Mouse (Mus musculus) midbrain, embryonic 14.5 days (tissue): ENCODE data around the gene Trappc3. TPM values are rescaled to one million over a fixed set of nuclear protein-coding genes. Genes with fewer than 3 reads are reported as not detected.

Experiments used
- ATAC-seq: fragments of 200-750 bp; cut with Nextera tagmentation; 2 replicates; pipeline ENCODE4 v1.8.0; 2017; ENCODE audit warnings: moderate number of reproducible peaks, moderate library complexity; ENCODE audit not compliant: low FRiP score, low TSS enrichment
- DNase-seq: peaks from one replicate; pipeline ENCODE4 v3.0.0-alpha.2; 2015
- H3K27ac ChIP-seq: fragments of 300-500 bp; sonication (generic); replicated peaks from 2 replicates; pipeline ENCODE4 v1.5.1; 2014; ENCODE audit warnings: mild to moderate bottlenecking, low read depth, low read length, moderate library complexity
- H3K27me3 ChIP-seq: fragments of 300-500 bp; sonication (generic); 2 replicates; pipeline ENCODE4 v1.6.1; 2014; ENCODE audit warnings: low read length, control low read depth, mixed read lengths; ENCODE audit not compliant: control insufficient read depth, insufficient read depth
- H3K36me3 ChIP-seq: fragments of 300-500 bp; sonication (generic); 2 replicates; pipeline ENCODE4 v1.6.1; 2014; ENCODE audit warnings: low read length, control low read depth; ENCODE audit not compliant: control insufficient read depth, insufficient read depth
- H3K4me1 ChIP-seq: fragments of 300-500 bp; sonication (generic); 2 replicates; pipeline ENCODE4 v1.6.1; 2014; ENCODE audit warnings: mild to moderate bottlenecking, antibody characterized with exemption, low read length, control low read depth; ENCODE audit not compliant: control insufficient read depth, insufficient read depth
- H3K4me2 ChIP-seq: fragments of 300-500 bp; sonication (generic); 2 replicates; pipeline ENCODE4 v1.6.1; 2014; ENCODE audit warnings: mild to moderate bottlenecking, low read length, moderate library complexity
- H3K4me3 ChIP-seq: fragments of 300-500 bp; sonication (generic); replicated peaks from 2 replicates; pipeline ENCODE4 v1.5.1; 2014; ENCODE audit warnings: low read depth, low read length
- H3K9ac ChIP-seq: fragments of 300-500 bp; sonication (generic); replicated peaks from 2 replicates; pipeline ENCODE4 v1.6.1; 2014; ENCODE audit warnings: mild to moderate bottlenecking, low read length, moderate library complexity
- H3K9me3 ChIP-seq: fragments of 300-500 bp; sonication (generic); 2 replicates; pipeline ENCODE4 v1.6.1; 2016; ENCODE audit warnings: low read length, control low read depth, mixed read lengths; ENCODE audit not compliant: control insufficient read depth
- WGBS: fragments of 180-500 bp; shearing (Covaris S2); extraction: QIAGEN DNeasy Blood & Tissue Kit; methylation state at CpG from one replicate; pipeline ENCODE4 v1.1.7; 2014; 5-methylcytosine and 5-hydroxymethylcytosine counted together
- polyA plus RNA-seq: library from polyadenylated mRNA; unstranded; fragments of >200 nt; fragmentation: Nextera tagmentation; extraction: Ambion mirVana; gene quantifications from 2 replicates; pipeline ENCODE4 v1.2.1, GENCODE M21; 2014

Gene Trappc3
- polyA plus RNA-seq, 1 experiment from 2014 or later = 37.1 TPM

DNA sequence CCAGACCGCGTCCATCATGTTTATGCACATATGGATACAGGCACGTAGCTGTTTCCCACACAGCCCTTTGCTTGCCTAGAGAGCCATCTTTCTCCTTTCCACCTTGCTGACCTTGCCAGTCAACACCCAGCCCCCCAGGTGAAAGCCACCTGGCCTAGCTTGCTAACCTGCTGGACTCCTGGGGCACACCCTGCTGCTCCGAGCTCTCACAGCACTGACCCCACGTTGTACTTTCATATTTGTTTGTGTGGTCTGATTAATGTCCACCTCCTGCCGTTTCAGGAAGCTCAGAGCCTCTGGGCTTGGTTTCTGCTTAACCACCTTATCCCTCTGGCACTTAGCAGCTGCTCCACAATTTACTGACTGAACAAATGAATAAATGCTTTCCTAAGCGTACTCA lies 32.2 kb upstream of the Trappc3 start:
- Histone ChIP-seq H3K4me3 (no peak overlapping the region), H3K4me2 (no peak overlapping the region), H3K9ac (no peak overlapping the region), H3K36me3 (peaks cover 52% of the 10 kb centered on the region), H3K9me3 (no peaks in the 10 kb centered on the region), H3K27ac (no peak overlapping the region), H3K4me1 (peaks cover 4% of the 10 kb centered on the region; the same call in 1 of the 2 replicates), H3K27me3 (no peaks in the 10 kb centered on the region)
- ATAC-seq = no peak
- 72% methylated on average over 7 of the region's 7 CpGs for WGBS
- DNase-seq = no peak

GRCm38 (mm10) chr4:126233676-126234308 lies 28.3 kb upstream of the Trappc3 start:
- no peaks in the 10 kb centered on the region for H3K9me3 ChIP-seq
- H3K27ac ChIP-seq = no peak overlapping the region
- H3K27me3 ChIP-seq = no peaks in the 10 kb centered on the region
- H3K4me3 ChIP-seq = no peak overlapping the region
- H3K36me3 ChIP-seq = peaks cover 91% of the 10 kb centered on the region
- WGBS = 92% methylated on average over 29 of the region's 29 CpGs
- H3K4me1 ChIP-seq = no peaks in the 10 kb centered on the region
- DNase-seq (no peak), ATAC-seq (no peak)
- H3K9ac ChIP-seq = no peak overlapping the region
- H3K4me2 ChIP-seq = no peak overlapping the region

DNA sequence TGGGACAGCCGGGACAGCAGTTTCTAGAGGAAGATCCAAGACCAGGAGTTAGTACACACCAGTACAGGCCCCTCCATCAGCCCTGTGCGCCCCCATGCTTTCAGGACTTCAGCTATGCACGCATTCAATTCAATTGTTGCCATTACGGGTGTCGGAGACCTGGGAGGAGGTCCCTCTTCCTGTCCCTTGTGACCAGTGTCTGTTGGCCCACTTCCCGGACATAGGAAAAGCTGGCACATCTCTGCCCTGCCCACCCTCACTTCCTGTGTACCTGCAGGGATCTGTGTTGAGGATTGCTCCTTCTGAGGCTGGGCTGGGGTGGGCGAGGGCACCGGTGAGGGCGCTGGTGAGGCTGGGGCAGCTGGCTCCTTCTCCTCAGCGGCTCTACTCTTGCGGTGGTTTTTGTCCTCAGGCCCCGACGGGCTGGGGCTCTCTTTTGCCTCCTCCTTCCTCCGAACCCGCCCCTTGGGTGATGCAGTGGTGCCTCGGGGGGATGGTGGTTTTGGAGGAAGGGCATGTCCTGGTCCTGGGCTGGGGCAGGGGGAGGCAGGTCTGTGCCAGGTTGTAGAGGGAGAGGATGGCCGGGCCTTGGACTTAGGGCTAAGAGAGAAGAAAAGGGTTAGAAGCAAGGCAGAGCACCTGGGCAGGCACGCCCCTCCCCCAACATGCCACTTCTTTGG lies 27.5 kb upstream of the Trappc3 start:
- no peaks in the 10 kb centered on the region for H3K9me3 ChIP-seq
- 87% methylated on average over 18 of the region's 18 CpGs for WGBS
- H3K27me3 ChIP-seq = no peaks in the 10 kb centered on the region
- H3K9ac ChIP-seq = no peak overlapping the region
- no peak overlapping the region for H3K27ac ChIP-seq
- DNase-seq (no peak), ATAC-seq (no peak)
- H3K4me3 ChIP-seq = no peak overlapping the region
- H3K4me2 ChIP-seq = no peak overlapping the region
- no peaks in the 10 kb centered on the region for H3K4me1 ChIP-seq
- peaks cover 99% of the 10 kb centered on the region for H3K36me3 ChIP-seq

DNA sequence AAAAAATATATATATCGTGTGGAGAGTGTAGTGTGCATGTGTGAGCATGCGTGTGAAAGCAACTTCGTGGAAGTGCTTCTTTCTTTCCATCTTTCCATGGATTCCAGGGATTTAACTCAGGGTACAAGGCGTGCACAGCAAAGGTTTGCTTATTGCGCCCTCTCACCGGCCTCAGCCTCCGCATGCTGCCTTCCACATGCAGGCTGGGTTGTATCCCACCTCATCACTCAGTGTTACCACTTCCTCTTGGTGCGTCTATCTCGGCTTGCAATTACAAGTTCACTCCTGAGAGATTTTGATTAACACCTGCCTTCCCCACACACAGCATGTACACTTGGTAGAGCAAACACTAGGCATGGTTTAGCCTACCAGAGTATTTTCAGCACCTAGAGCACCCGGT lies 26.9 kb upstream of the Trappc3 start:
- no peaks in the 10 kb centered on the region for H3K9me3 ChIP-seq
- no peak overlapping the region for H3K4me2 ChIP-seq
- H3K9ac ChIP-seq = no peak overlapping the region
- H3K4me1 ChIP-seq = no peaks in the 10 kb centered on the region
- peaks cover 100% of the 10 kb centered on the region for H3K36me3 ChIP-seq
- no peak overlapping the region for H3K4me3 ChIP-seq
- WGBS = 95% methylated on average over 10 of the region's 10 CpGs
- no peak for DNase-seq
- ATAC-seq = no peak
- H3K27ac ChIP-seq = no peak overlapping the region
- no peaks in the 10 kb centered on the region for H3K27me3 ChIP-seq

DNA sequence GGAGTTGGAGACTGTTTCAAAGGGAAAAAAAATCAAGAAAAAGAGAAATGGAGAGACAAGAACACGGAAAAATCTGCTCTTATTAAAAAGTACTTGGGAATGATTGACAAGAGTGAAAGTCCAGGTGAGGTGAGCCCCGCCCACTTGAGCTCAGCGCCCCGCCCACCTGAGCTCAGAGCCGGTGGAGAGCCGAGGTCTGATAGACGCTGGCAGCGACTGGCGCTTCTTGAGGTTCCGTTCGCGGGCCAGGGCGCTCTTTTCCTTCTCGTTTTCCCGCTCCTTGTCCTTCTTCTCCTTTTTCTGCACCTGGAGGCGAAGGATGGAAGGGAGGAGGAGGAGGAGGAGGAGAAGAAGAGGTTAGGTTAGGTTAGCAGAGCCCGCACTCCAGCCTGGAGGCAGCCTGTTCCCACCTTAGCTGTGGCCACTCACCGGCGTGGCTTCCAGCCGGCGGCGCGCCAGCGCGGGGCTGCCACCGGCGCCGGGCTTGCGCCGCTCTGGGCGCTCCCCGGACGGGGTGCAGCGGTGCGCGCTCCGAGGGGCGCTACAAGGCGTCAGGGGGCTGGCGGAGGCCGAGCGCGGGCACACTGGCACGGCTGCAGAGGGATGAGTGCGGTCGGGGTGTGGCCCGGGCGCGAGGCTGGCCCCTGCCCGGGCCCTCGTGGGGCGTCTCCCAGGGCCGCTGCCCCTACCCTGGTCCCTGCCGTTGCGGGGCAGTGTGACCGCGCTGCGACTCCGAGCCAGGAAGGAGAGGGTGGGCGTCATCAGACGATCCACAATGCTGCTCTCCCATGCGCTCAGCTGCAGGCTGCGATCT lies 25.5 kb upstream of the Trappc3 start:
- Histone ChIP-seq H3K4me1 (no peaks in the 10 kb centered on the region), H3K9ac (no peak overlapping the region), H3K9me3 (no peaks in the 10 kb centered on the region), H3K27me3 (no peaks in the 10 kb centered on the region), H3K4me3 (no peak overlapping the region), H3K4me2 (no peak overlapping the region), H3K36me3 (peaks cover 100% of the 10 kb centered on the region), H3K27ac (no peak overlapping the region)
- 60% methylated on average over 62 of the region's 63 CpGs for WGBS
- no peak for ATAC-seq
- no peak for DNase-seq

GRCm38 (mm10) chr4:126237721-126238242 lies 24.3 kb upstream of the Trappc3 start:
- DNase-seq (no peak), ATAC-seq (no peak)
- no peak overlapping the region for H3K27ac ChIP-seq
- H3K4me2 ChIP-seq = no peak overlapping the region
- H3K4me1 ChIP-seq = no peaks in the 10 kb centered on the region
- H3K36me3 ChIP-seq = peaks cover 99% of the 10 kb centered on the region
- 65% methylated on average over 5 of the region's 5 CpGs for WGBS
- H3K9me3 ChIP-seq = no peaks in the 10 kb centered on the region
- H3K4me3 ChIP-seq = no peak overlapping the region
- no peak overlapping the region for H3K9ac ChIP-seq
- H3K27me3 ChIP-seq = no peaks in the 10 kb centered on the region

DNA sequence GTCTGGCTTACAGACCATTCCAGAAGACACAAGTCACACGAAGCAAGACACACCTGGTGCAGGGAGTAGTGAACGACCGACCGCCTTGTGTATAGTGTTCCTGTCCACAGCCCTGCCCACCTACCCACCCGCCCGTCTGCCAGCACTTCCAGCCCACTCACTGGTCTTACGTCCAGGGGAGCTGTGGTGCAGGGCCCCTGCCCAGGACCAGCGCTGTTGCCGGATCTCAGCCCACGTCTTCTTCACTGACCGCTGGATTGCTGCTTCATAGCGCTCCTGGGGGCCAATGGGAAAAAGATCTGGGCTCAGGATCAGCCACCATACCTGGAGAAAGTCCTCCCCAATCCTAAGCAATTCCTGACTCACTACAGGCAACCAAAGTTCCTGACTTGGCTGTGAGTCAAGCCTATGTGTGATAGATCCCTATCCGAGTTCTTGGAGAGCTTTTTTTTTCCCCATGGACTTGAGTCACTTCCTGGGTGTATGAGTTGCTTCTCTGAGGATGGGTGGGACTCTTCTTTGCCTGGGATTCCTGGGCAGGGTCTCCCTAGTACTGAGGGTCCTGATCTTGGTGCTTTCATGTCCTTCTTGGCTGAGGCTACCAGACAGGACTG lies 22.2 kb upstream of the Trappc3 start:
- WGBS = 90% methylated on average over 13 of the region's 13 CpGs

GRCm38 (mm10) chr4:126241956-126242355 lies 20.2 kb upstream of the Trappc3 start:
- peaks cover 68% of the 10 kb centered on the region for H3K36me3 ChIP-seq
- ATAC-seq (no peak), DNase-seq (no peak)

More for the DNA sequence above, 22.2 kb upstream of the Trappc3 start:
- no peaks in the 10 kb centered on the region for H3K27me3 ChIP-seq
- H3K9me3 ChIP-seq = no peaks in the 10 kb centered on the region
- no peak overlapping the region for H3K4me3 ChIP-seq
- peaks cover 80% of the 10 kb centered on the region for H3K36me3 ChIP-seq
- H3K4me2 ChIP-seq = no peak overlapping the region
- no peak overlapping the region for H3K27ac ChIP-seq
- ATAC-seq (no peak), DNase-seq (no peak)
- no peaks in the 10 kb centered on the region for H3K4me1 ChIP-seq
- no peak overlapping the region for H3K9ac ChIP-seq

More at GRCm38 (mm10) chr4:126241956-126242355, 20.2 kb upstream of the Trappc3 start:
- Histone ChIP-seq H3K4me1 (no peaks in the 10 kb centered on the region), H3K9ac (no peak overlapping the region), H3K4me2 (no peak overlapping the region), H3K27me3 (no peaks in the 10 kb centered on the region), H3K4me3 (no peak overlapping the region), H3K9me3 (no peaks in the 10 kb centered on the region), H3K27ac (no peak overlapping the region)
- WGBS = 49% methylated on average over 9 of the region's 9 CpGs
